Mouse (Mus musculus) CH12.LX (cell line): ENCODE measurements around the gene Lrat. TPM values are rescaled to one million over a fixed set of nuclear protein-coding genes. Genes with fewer than 3 reads are reported as not detected.

ENCODE experiments used
- DNase-seq: peaks from one replicate; pipeline ENCODE4 v3.0.0-alpha.2; 2013; ENCODE audit errors: extremely low read depth
- H3K27ac ChIP-seq: 2 replicates; pipeline ENCODE4 v1.5.1; 2012; ENCODE audit warnings: low read depth, mild to moderate bottlenecking, control low read depth, moderate library complexity; ENCODE audit not compliant: insufficient read depth
- H3K27me3 ChIP-seq: replicated peaks from 2 replicates; pipeline ENCODE3; 2012; ENCODE audit warnings: inconsistent platforms
- H3K36me3 ChIP-seq, 2 experiments: replicated peaks in 1 of 2; 2 replicates each; pipeline versions ENCODE3 to v1.6.1; 2012; ENCODE audit warnings: inconsistent platforms in 1 of 2, low read length in 1 of 2, mild to moderate bottlenecking in 1 of 2, mixed read lengths in 1 of 2, moderate library complexity in 1 of 2; ENCODE audit not compliant: control insufficient read depth in 1 of 2, insufficient read depth in 1 of 2
- H3K4me1 ChIP-seq, 2 experiments: 2 replicates each; pipeline ENCODE4 v1.6.1; 2012; ENCODE audit warnings: inconsistent platforms in 1 of 2, moderate library complexity in 1 of 2; ENCODE audit not compliant: insufficient read depth in 2 of 2, control insufficient read depth in 1 of 2
- H3K4me2 ChIP-seq: 2 replicates; pipeline ENCODE4 v1.6.1; 2012; ENCODE audit warnings: low read depth, mild to moderate bottlenecking, control low read depth; ENCODE audit not compliant: poor library complexity, insufficient read depth, severe bottlenecking
- H3K4me3 ChIP-seq, 3 experiments: fragments of 150-350 bp in 1 of 3; sonication (generic) in 1 of 3; replicated peaks in 1 of 3; 2 replicates each; pipeline versions ENCODE3 to v1.5.1; 2011 to 2012; ENCODE audit warnings: low read depth in 2 of 3, low read length in 2 of 3, mild to moderate bottlenecking in 2 of 3, moderate library complexity in 2 of 3, control low read depth in 1 of 3, improper control_type of control experiment in 1 of 3, inconsistent platforms in 1 of 3, mixed read lengths in 1 of 3; ENCODE audit not compliant: poor library complexity in 1 of 3
- H3K79me2 ChIP-seq: replicated peaks from 2 replicates; pipeline ENCODE4 v1.6.1; 2012; ENCODE audit warnings: mild to moderate bottlenecking, moderate library complexity; ENCODE audit not compliant: control insufficient read depth, poor library complexity, insufficient read depth, severe bottlenecking; ENCODE audit errors: extremely low read depth
- H3K9ac ChIP-seq: 2 replicates; pipeline ENCODE4 v1.6.1; 2012; ENCODE audit warnings: low read depth, mild to moderate bottlenecking, control low read depth, moderate library complexity; ENCODE audit not compliant: insufficient read depth
- H3K9me3 ChIP-seq: replicated peaks from 2 replicates; pipeline ENCODE3; 2012; ENCODE audit warnings: low read length, inconsistent platforms, mixed read lengths
- CTCF ChIP-seq, 2 experiments: IDR thresholded peaks in 1 of 2; conservative IDR thresholded peaks in 1 of 2; 2 replicates each; pipeline ENCODE4 v1.5.1; 2011 to 2012; ENCODE audit warnings: low read depth in 2 of 2, low read length in 2 of 2, improper control_type of control experiment in 1 of 2, inconsistent platforms in 1 of 2, mild to moderate bottlenecking in 1 of 2, moderate library complexity in 1 of 2
- EP300 ChIP-seq: IDR thresholded peaks from 2 replicates; pipeline ENCODE4 v1.6.1; 2011; ENCODE audit warnings: low read length, improper control_type of control experiment
- ETS1 ChIP-seq: conservative IDR thresholded peaks from 2 replicates; pipeline ENCODE4 v1.6.1; 2012; ENCODE audit warnings: low read depth, mild to moderate bottlenecking, inconsistent platforms, low read length, improper control_type of control experiment, moderate library complexity
- HCFC1 ChIP-seq: IDR thresholded peaks from 2 replicates; pipeline ENCODE4 v1.6.1; 2012; ENCODE audit warnings: low read depth, mild to moderate bottlenecking, inconsistent platforms, low read length, improper control_type of control experiment
- IRF4 ChIP-seq: IDR thresholded peaks from 2 replicates; pipeline ENCODE4 v1.6.1; 2014; ENCODE audit warnings: low read depth, mild to moderate bottlenecking, inconsistent platforms, low read length, improper control_type of control experiment
- JUN ChIP-seq: IDR thresholded peaks from 2 replicates; pipeline ENCODE4 v1.6.1; 2011; ENCODE audit warnings: low read depth, mild to moderate bottlenecking, low read length, improper control_type of control experiment, moderate library complexity; ENCODE audit not compliant: insufficient read depth
- JUND ChIP-seq: conservative IDR thresholded peaks from 2 replicates; pipeline ENCODE4 v1.6.1; 2011; ENCODE audit warnings: low read depth, low read length, improper control_type of control experiment
- KAT2A ChIP-seq: IDR thresholded peaks from 2 replicates; pipeline ENCODE4 v1.6.1; 2012; ENCODE audit warnings: low read length, improper control_type of control experiment, inconsistent platforms; ENCODE audit not compliant: insufficient replicate concordance
- MAFK ChIP-seq: IDR thresholded peaks from 2 replicates; pipeline ENCODE4 v1.6.1; 2011; ENCODE audit warnings: low read length, improper control_type of control experiment; ENCODE audit not compliant: insufficient replicate concordance
- MAX ChIP-seq: IDR thresholded peaks from 2 replicates; pipeline ENCODE4 v1.6.1; 2011; ENCODE audit warnings: low read length, improper control_type of control experiment
- MAZ ChIP-seq: IDR thresholded peaks from 2 replicates; pipeline ENCODE4 v1.6.1; 2012; ENCODE audit warnings: low read depth, mild to moderate bottlenecking, inconsistent platforms, low read length, improper control_type of control experiment, moderate library complexity
- MXI1 ChIP-seq: IDR thresholded peaks from 2 replicates; pipeline ENCODE4 v1.6.1; 2011; ENCODE audit warnings: mild to moderate bottlenecking, low read depth, low read length, improper control_type of control experiment
- MYC ChIP-seq: IDR thresholded peaks from 2 replicates; pipeline ENCODE4 v1.6.1; 2011; ENCODE audit warnings: low read depth, mild to moderate bottlenecking, improper control_type of control experiment, low read length
- NELFE ChIP-seq: IDR thresholded peaks from 2 replicates; pipeline ENCODE4 v1.6.1; 2011; ENCODE audit warnings: low read depth, low read length, improper control_type of control experiment
- NRF1 ChIP-seq: IDR thresholded peaks from 2 replicates; pipeline ENCODE4 v1.6.1; 2014; ENCODE audit warnings: low read depth, mild to moderate bottlenecking, inconsistent platforms, low read length, improper control_type of control experiment, moderate library complexity
- PAX5 ChIP-seq: IDR thresholded peaks from 2 replicates; pipeline ENCODE4 v1.6.1; 2012; ENCODE audit warnings: low read length, inconsistent platforms, mixed read lengths
- POLR2A ChIP-seq: IDR thresholded peaks from 2 replicates; pipeline ENCODE4 v1.6.1; 2011; ENCODE audit warnings: low read depth, mild to moderate bottlenecking, improper control_type of control experiment, low read length
- RAD21 ChIP-seq: IDR thresholded peaks from 2 replicates; pipeline ENCODE4 v1.6.1; 2011; ENCODE audit warnings: low read depth, mild to moderate bottlenecking, low read length, improper control_type of control experiment, moderate library complexity
- RCOR1 ChIP-seq: conservative IDR thresholded peaks from 2 replicates; pipeline ENCODE4 v1.6.1; 2012; ENCODE audit warnings: low read depth, mild to moderate bottlenecking, inconsistent platforms, low read length, improper control_type of control experiment
- ZC3H11A ChIP-seq: IDR thresholded peaks from 2 replicates; pipeline ENCODE4 v1.6.1; 2012; ENCODE audit warnings: low read depth, mild to moderate bottlenecking, inconsistent platforms, low read length, improper control_type of control experiment
- ZKSCAN1 ChIP-seq: IDR thresholded peaks from 2 replicates; pipeline ENCODE4 v1.6.1; 2012; ENCODE audit warnings: low read depth, inconsistent platforms, low read length, improper control_type of control experiment, borderline replicate concordance
- ZMIZ1 ChIP-seq: IDR thresholded peaks from 2 replicates; pipeline ENCODE4 v1.6.1; 2012; ENCODE audit warnings: low read depth, mild to moderate bottlenecking, inconsistent platforms, low read length, improper control_type of control experiment
- ZNF384 ChIP-seq: IDR thresholded peaks from 2 replicates; pipeline ENCODE4 v1.6.1; 2012; ENCODE audit warnings: low read depth, low read length, improper control_type of control experiment, inconsistent platforms
- dilution Hi-C: fragments of 300-500 bp; cut with MboI; formaldehyde crosslinking; loops from 2 replicates; pipeline ENCODE4 v1.14.3; 2020; ENCODE audit warnings: low sequenced_read_pairs; ENCODE audit not compliant: extremely low pct_unique_long_range_greater_than_20kb, extremely low pct_ligation_motif_present
- in situ Hi-C: fragments of 300-500 bp; cut with MboI; formaldehyde crosslinking; loops from 3 replicates; pipeline ENCODE4 v1.14.3; 2019; ENCODE audit warnings: low sequenced_read_pairs, low pct_ligation_motif_present, low pct_unique_long_range_greater_than_20kb, mixed read lengths
- polyA plus RNA-seq: library from polyadenylated mRNA; unstranded; fragments of >175 nt; gene quantifications from 2 replicates; pipeline ENCODE4 v1.2.1, GENCODE M21; 2012; ENCODE audit warnings: low read depth; ENCODE audit not compliant: insufficient read length
- total RNA-seq, 2 experiments: library from RNA; depleted of rRNA; stranded (reverse); fragments of 300-350 nt in 1 of 2; fragments of >200 nt in 1 of 2; gene quantifications; 2 replicates each; pipeline ENCODE4 v1.2.3; 2012 to 2014

Lrat gene
- total RNA-seq (2012; rRNA removed) (not detected in 2 replicates), total RNA-seq (2014; rRNA removed) (not detected in 2 replicates), polyA plus RNA-seq (not detected in 2 replicates)

DNA sequence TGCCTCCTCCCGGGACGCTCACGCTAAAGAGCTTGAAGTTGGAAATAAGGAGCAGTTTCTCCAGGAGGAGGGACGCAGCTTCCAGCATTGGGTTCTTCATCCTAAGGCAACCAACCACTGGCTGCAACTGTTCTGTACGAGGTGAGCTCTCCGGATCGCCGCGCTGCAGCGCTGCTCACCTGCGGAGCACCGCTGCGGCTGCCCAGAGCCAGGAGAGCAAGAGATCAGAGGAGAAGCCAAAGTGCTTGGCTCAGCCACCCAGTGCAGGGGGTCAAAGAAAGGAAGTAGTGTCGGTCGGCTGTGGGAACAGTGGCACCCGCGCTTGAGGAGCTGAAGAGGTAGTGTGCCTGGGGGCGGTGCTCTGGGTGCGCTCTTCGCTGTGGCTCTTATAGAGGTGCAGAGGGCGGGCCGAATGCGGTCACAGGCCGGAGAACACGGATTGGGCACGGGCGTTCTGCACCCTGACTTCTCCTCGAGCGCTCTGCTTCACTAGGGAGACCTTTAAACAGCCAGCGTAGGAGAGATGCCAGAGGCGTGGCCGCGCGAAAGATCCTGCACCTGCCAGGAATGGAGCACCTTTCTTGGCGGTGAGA lies at the start of gene Lrat:
Lrat (minus strand) TSS at position 361 of the 593 bp plus-strand sequence.
- Histone ChIP-seq H3K27me3 (no peaks in the 10 kb centered on the region), H3K4me3 (no peak within 1 kb of the TSS), H3K9me3 (no peaks in the 10 kb centered on the region), H3K27ac (no peak within 1 kb of the TSS), H3K79me2 (no peaks in the 10 kb centered on the region), H3K4me1 (no peaks in the 10 kb centered on the region), H3K36me3 (no peaks in the 10 kb centered on the region), H3K4me2 (no peak within 1 kb of the TSS), H3K9ac (no peak within 1 kb of the TSS)
- no peak for DNase-seq
- in situ Hi-C loops (no loop called here), dilution Hi-C loops (no loop called here)
- no peak for TF ChIP-seq EP300
- no peak for TF ChIP-seq ZKSCAN1
- TF ChIP-seq ZMIZ1: no peak
- no peak for TF ChIP-seq MYC
- TF ChIP-seq PAX5: no peak
- no peak for TF ChIP-seq RAD21
- TF ChIP-seq CTCF (conservative IDR thresholded peaks at IDR 0.05 in 1 of 2, IDR thresholded peaks at IDR 0.05 in 1 of 2; ENCODE audit: low read depth in 2 of 2, low read length in 2 of 2): no peak
- no peak for TF ChIP-seq NELFE
- TF ChIP-seq MXI1: no peak
- no peak for TF ChIP-seq ZNF384
- no peak for TF ChIP-seq HCFC1
- no peak for TF ChIP-seq ZC3H11A
- TF ChIP-seq NRF1: no peak
- TF ChIP-seq MAZ: no peak
- no peak for TF ChIP-seq ETS1
- no peak for TF ChIP-seq IRF4
- no peak for TF ChIP-seq KAT2A
- no peak for TF ChIP-seq RCOR1
- TF ChIP-seq POLR2A: no peak

DNA sequence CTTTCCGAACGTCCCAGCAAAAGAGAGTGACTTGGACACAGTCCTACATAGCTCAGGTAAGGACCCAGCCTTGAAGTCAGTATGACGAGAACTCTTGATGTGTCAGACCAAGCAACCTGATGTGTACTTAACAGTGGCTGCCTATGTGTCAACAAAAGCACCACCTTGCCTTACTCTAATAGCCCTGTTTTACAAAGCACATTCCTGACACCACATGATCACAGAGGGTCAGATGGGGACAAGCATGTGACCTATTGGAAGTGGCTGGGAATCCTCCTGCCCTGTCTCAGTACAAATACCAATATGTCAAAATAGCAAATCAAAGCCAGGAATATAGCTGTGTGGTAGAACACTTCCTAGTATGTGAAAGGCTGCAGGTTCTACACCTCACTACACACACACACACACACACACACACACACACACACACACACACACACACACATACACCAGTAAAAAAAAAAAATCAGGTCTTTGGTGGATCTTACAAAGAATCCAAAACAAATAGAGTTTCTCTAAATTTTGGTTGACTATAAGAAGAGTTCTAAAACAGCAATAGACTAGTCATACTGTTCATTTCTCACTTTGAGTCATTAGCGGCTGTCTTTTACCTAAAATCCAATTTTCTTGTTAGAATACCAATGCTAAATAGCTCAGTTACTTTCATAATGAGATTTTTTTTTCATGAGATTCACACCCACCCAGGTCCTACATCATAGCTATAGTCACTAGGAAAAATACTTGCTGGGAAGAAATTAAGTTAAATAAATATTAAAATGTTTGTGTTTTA lies 48.6 kb upstream of the Lrat start:
- no peak overlapping the region for H3K4me2 ChIP-seq
- H3K4me3 ChIP-seq: no peak overlapping the region
- H3K27me3 ChIP-seq: no peaks in the 10 kb centered on the region
- H3K9ac ChIP-seq: no peak overlapping the region
- no peaks in the 10 kb centered on the region; a peak in 1 of 4 replicates for H3K4me1 ChIP-seq
- peak; percentile 23 for DNase-seq
- TF ChIP-seq IRF4 (peak; percentile 77), JUN (peak; percentile 60; the same call in 1 of the 2 replicates), MAFK (no peak), JUND (peak; percentile 84), MAX (no peak), RAD21 (no peak), ZNF384 (peak; percentile 52; the same call in 1 of the 2 replicates), EP300 (peak; percentile 76)
- TF ChIP-seq, all 38 proteins: peak for 5
- Histone ChIP-seq H3K79me2 (no peaks in the 10 kb centered on the region), H3K27ac (no peak overlapping the region), H3K36me3 (no peaks in the 10 kb centered on the region), H3K9me3 (no peaks in the 10 kb centered on the region)
- dilution Hi-C loops: no loop called here
- in situ Hi-C loops: no loop called here
